Mouse (Mus musculus) kidney, adult 2 months (tissue): Measurements from ENCODE around the gene Trpv1.

Experiments
- CTCF ChIP-seq: fragments of 200-500 bp; conservative IDR thresholded peaks from 2 replicates; pipeline ENCODE4 v1.5.1; 2011; ENCODE audit warnings: low read depth, mild to moderate bottlenecking, control low read depth, low read length, moderate library complexity, mixed read lengths; ENCODE audit not compliant: insufficient read depth, insufficient read length
- POLR2A ChIP-seq: fragments of 200-500 bp; IDR thresholded peaks from one replicate; pipeline ENCODE4 v1.6.1; 2011; ENCODE audit warnings: low read depth, low read length, control low read depth

DNA sequence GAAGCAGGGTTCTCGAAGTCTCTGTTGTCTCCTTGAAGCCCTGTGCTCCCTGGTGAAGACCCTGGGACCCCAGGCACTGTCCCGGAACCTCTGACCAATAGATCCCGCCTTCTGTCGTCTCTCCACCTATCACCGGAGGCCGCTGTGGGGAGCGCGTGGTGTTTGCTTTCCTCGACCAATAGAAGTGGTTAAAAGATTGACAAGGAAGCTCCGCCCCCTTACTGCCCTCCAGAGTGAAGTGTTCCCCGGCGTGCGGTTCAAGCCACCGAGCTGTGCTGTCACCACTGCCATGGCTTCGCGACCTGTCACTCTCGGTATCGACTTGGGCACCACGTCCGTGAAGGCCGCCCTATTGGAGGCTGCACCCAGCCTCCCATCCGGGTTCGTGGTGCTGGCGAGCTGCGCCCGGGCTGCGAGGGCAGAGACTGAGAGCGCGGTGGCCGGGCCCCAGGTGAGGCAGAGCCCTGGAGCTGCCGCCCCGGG is 34.8 kb upstream of the Trpv1 start, which contains the start of gene Shpk:
- TF ChIP-seq POLR2A (peak; percentile 60), CTCF (no peak)
